Mouse (Mus musculus): Measurements from ENCODE around the gene Adam23.

DNA sequence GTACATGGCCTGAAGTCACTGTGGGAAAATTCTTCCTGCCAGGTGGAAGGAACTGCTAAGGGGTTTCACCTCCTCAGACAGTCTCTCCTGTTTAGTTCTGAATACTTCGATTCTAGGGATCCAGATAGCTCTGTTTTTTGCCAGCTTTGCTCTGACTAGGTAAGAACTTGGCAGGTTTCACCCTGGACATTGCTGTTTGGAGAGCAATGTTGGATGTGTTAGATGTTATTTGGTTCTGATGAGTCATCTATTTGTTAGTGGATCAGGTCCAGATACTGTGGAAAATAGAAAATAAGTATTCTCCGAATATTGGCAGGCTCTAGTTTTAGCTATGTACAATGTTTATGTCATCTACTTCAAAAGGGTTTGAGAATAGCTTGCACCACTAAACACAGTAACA, 41.0 kb downstream of the Adam23 start:
- TF ChIP-seq POLR2A (IDR thresholded peaks at IDR 0.05; ENCODE audit: borderline replicate concordance, low read depth, low read length) (no peak), CTCF (IDR thresholded peaks at IDR 0.05; ENCODE audit: low read depth, low read length) (no peak)
